ENCODE assay signal across 16 mouse cellular contexts in genomic region chr11:96421517-96422265, GRCm38 (mm10). TPM values are rescaled to one million over a fixed set of nuclear protein-coding genes. Genes with fewer than 3 reads are reported as not detected.
DNase-seq lines count a peak whose midpoint lies in the region; ATAC-seq and TF ChIP-seq lines count a peak whose summit lies in the region.
"Had no signal": no experiment of that assay in that cellular context is flagged by ENCODE, and none has a peak within 500 bp of the region (broad histone marks: within the 10 kb centered on the region; RNA-seq: fewer than 3 reads in every experiment).

No protein-coding gene starts in this region.

- no peak for DNase-seq in hindbrain, postnatal 0 days (ENCODE audit: low spot score)
- DNase-seq in lung, postnatal 0 days (ENCODE audit: low spot score) = no peak
- DNase-seq in limb, embryonic 14.5 days (ENCODE audit: low spot score) = peak; percentile 64
- DNase-seq in cerebellum, adult 11-12 months = no peak
- DNase-seq in spleen, postnatal 36 days (ENCODE audit: low spot score in 2 of 2) = no peak
- DNase-seq in spleen, postnatal 14 days (ENCODE audit: low spot score in 2 of 2) = no peak
- DNase-seq: adrenal gland, postnatal 25 days; lung, postnatal 4 days; right cerebral cortex, postnatal 4 days had no signal

- 56% methylated on average over 11 of the region's 11 CpGs for WGBS in hindbrain, embryonic 13.5 days
- WGBS in hindbrain, postnatal 0 days = 52% methylated on average over 11 of the region's 11 CpGs
- WGBS in lung, embryonic 16.5 days = 18% methylated on average over 11 of the region's 11 CpGs
- 24% methylated on average over 11 of the region's 11 CpGs for WGBS in lung, postnatal 0 days
- 11% methylated on average over 11 of the region's 11 CpGs for WGBS in limb, embryonic 14.5 days

- TF ChIP-seq EP300 in lung, postnatal 0 days (IDR thresholded peaks at IDR 0.05) = no peak

- no peak overlapping the region for H3K9ac ChIP-seq in hindbrain, embryonic 13.5 days
- no peak overlapping the region for H3K9ac ChIP-seq in hindbrain, postnatal 0 days (replicated peaks; ENCODE audit: low read length)
- H3K9ac ChIP-seq in lung, embryonic 16.5 days (ENCODE audit: low read length) = no peak overlapping the region
- no peak overlapping the region for H3K9ac ChIP-seq in lung, postnatal 0 days (replicated peaks; ENCODE audit: low read depth)
- no peak overlapping the region for H3K9ac ChIP-seq in limb, embryonic 14.5 days (ENCODE audit: low read depth, low read length, severe bottlenecking)

- TF ChIP-seq POLR2A in limb, embryonic 14.5 days (IDR thresholded peaks at IDR 0.05; ENCODE audit: borderline replicate concordance, extremely low read depth, insufficient read depth, insufficient read length) = no peak

- ATAC-seq in hindbrain, embryonic 13.5 days (ENCODE audit: low FRiP score) = no peak
- ATAC-seq in hindbrain, postnatal 0 days = no peak
- ATAC-seq in lung, embryonic 16.5 days (ENCODE audit: low read depth) = 0 out of 2 replicates have a peak, but pooled peaks have one; percentile 8
- ATAC-seq in lung, postnatal 0 days = no peak
- peak; percentile 81 for ATAC-seq in limb, embryonic 14.5 days (ENCODE audit: low FRiP score, low read depth)
- ATAC-seq: hindbrain, embryonic 16.5 days; midbrain, embryonic 16.5 days had no signal

- no peak for TF ChIP-seq CTCF in hindbrain, postnatal 0 days (IDR thresholded peaks at IDR 0.05; ENCODE audit: low read depth)
- TF ChIP-seq CTCF in lung, postnatal 0 days (IDR thresholded peaks at IDR 0.05) = no peak

- 0 out of 2 replicates have a peak overlapping the region, but pooled peaks have one; percentile 8 for H3K27ac ChIP-seq in hindbrain, embryonic 13.5 days
- H3K27ac ChIP-seq in hindbrain, postnatal 0 days = no peak overlapping the region
- no peak overlapping the region for H3K27ac ChIP-seq in lung, embryonic 16.5 days (ENCODE audit: low read length)
- no peak overlapping the region for H3K27ac ChIP-seq in lung, postnatal 0 days (ENCODE audit: low read length)
- no peak overlapping the region for H3K27ac ChIP-seq in limb, embryonic 14.5 days (replicated peaks; ENCODE audit: low read depth, low read length)
- H3K27ac ChIP-seq: layer of hippocampus, adult 2 months had no signal

- peaks cover 14% of the 10 kb centered on the region; the same call in 1 of the 2 replicates for H3K4me1 ChIP-seq in hindbrain, embryonic 13.5 days (replicated peaks)
- H3K4me1 ChIP-seq in hindbrain, postnatal 0 days (ENCODE audit: insufficient read depth, low read length) = peaks cover 4% of the 10 kb centered on the region; the same call in 1 of the 2 replicates
- peaks cover 16% of the 10 kb centered on the region for H3K4me1 ChIP-seq in lung, embryonic 16.5 days (replicated peaks; ENCODE audit: control insufficient read depth, insufficient read depth, low read length)
- peaks cover 7% of the 10 kb centered on the region; the same call in 1 of the 2 replicates for H3K4me1 ChIP-seq in lung, postnatal 0 days (ENCODE audit: insufficient read depth, low read depth, low read length)
- peaks cover 14% of the 10 kb centered on the region; the same call in 1 of the 2 replicates for H3K4me1 ChIP-seq in limb, embryonic 14.5 days (ENCODE audit: control insufficient read depth, insufficient read depth, low read length)

- H3K36me3 ChIP-seq in hindbrain, embryonic 13.5 days = no peaks in the 10 kb centered on the region
- no peaks in the 10 kb centered on the region for H3K36me3 ChIP-seq in hindbrain, postnatal 0 days (ENCODE audit: insufficient read depth, low read length)
- no peaks in the 10 kb centered on the region for H3K36me3 ChIP-seq in lung, embryonic 16.5 days (ENCODE audit: control insufficient read depth, insufficient read depth, low read length)
- H3K36me3 ChIP-seq in lung, postnatal 0 days (ENCODE audit: insufficient read depth, low read length) = no peaks in the 10 kb centered on the region
- no peaks in the 10 kb centered on the region for H3K36me3 ChIP-seq in limb, embryonic 14.5 days (ENCODE audit: control insufficient read depth, insufficient read depth, low read length)

- no peaks in the 10 kb centered on the region for H3K9me3 ChIP-seq in hindbrain, embryonic 13.5 days
- no peaks in the 10 kb centered on the region for H3K9me3 ChIP-seq in hindbrain, postnatal 0 days (ENCODE audit: low read length)
- no peaks in the 10 kb centered on the region for H3K9me3 ChIP-seq in lung, embryonic 16.5 days (ENCODE audit: control insufficient read depth, low read length)
- no peaks in the 10 kb centered on the region for H3K9me3 ChIP-seq in lung, postnatal 0 days (ENCODE audit: low read length)
- H3K9me3 ChIP-seq in limb, embryonic 14.5 days (ENCODE audit: control insufficient read depth, low read length) = no peaks in the 10 kb centered on the region

- H3K4me2 ChIP-seq in hindbrain, embryonic 13.5 days = no peak overlapping the region
- H3K4me2 ChIP-seq in hindbrain, postnatal 0 days (ENCODE audit: low read depth, low read length) = no peak overlapping the region
- no peak overlapping the region for H3K4me2 ChIP-seq in lung, embryonic 16.5 days (ENCODE audit: low read depth, low read length)
- no peak overlapping the region for H3K4me2 ChIP-seq in lung, postnatal 0 days (replicated peaks; ENCODE audit: low read depth, low read length)
- H3K4me2 ChIP-seq in limb, embryonic 14.5 days (replicated peaks; ENCODE audit: low read depth, low read length, severe bottlenecking) = no peak overlapping the region; the same call in 1 of the 2 replicates

- no peak overlapping the region for H3K4me3 ChIP-seq in hindbrain, embryonic 13.5 days
- no peak overlapping the region for H3K4me3 ChIP-seq in hindbrain, postnatal 0 days (ENCODE audit: low read length)
- H3K4me3 ChIP-seq in lung, embryonic 16.5 days (ENCODE audit: low read length) = no peak overlapping the region
- H3K4me3 ChIP-seq in lung, postnatal 0 days (ENCODE audit: low read depth, low read length) = no peak overlapping the region
- no peak overlapping the region for H3K4me3 ChIP-seq in limb, embryonic 14.5 days (replicated peaks; ENCODE audit: low read length)
- H3K4me3 ChIP-seq: layer of hippocampus, adult 2 months had no signal

- H3K27me3 ChIP-seq in hindbrain, embryonic 13.5 days = no peaks in the 10 kb centered on the region
- no peaks in the 10 kb centered on the region for H3K27me3 ChIP-seq in hindbrain, postnatal 0 days (ENCODE audit: insufficient read depth, low read length)
- no peaks in the 10 kb centered on the region for H3K27me3 ChIP-seq in lung, embryonic 16.5 days (ENCODE audit: control insufficient read depth, insufficient read depth, low read depth, low read length)
- no peaks in the 10 kb centered on the region for H3K27me3 ChIP-seq in lung, postnatal 0 days (replicated peaks; ENCODE audit: insufficient read depth, low read length)
- H3K27me3 ChIP-seq in limb, embryonic 14.5 days (ENCODE audit: control insufficient read depth, insufficient read depth, low read length) = no peaks in the 10 kb centered on the region; the same call in 1 of the 2 replicates

RNA-seq across cellular contexts. Expression of gene Skap1, which starts 42.7 kb away (rescaled TPM):
- 6.3 and 6.9 TPM in 2 replicates for polyA plus RNA-seq in hindbrain, embryonic 13.5 days (2015; fragmentation: Nextera tagmentation; extraction: Ambion mirVana)
- total RNA-seq in hindbrain, postnatal 0 days (2014; rRNA removed) = 0.83 and 2.5 TPM in 2 replicates
- polyA plus RNA-seq in hindbrain, postnatal 0 days (2015; fragmentation: Nextera tagmentation; extraction: Ambion mirVana) = 5.7 and 7.4 TPM in 2 replicates
- polyA plus RNA-seq in lung, embryonic 16.5 days (2015; fragmentation: Nextera tagmentation; extraction: Ambion mirVana) = 2.1 and 4.5 TPM in 2 replicates
- polyA plus RNA-seq in lung, postnatal 0 days (2015; fragmentation: Nextera tagmentation; extraction: Ambion mirVana) = 0.73 and 1.0 TPM in 2 replicates
- polyA plus RNA-seq in limb, embryonic 14.5 days (2012; rRNA removed) = 0.67 and 0.81 TPM in 2 replicates
- polyA plus RNA-seq in limb, embryonic 14.5 days (2014; fragmentation: Nextera tagmentation; extraction: Ambion mirVana) = 1.9 and 2.1 TPM in 2 replicates
- total RNA-seq: common myeloid progenitor, adult 5-6 weeks had no signal

RNA-seq across cellular contexts. Expression of gene Hoxb1, which starts 56.1 kb away (rescaled TPM):
- polyA plus RNA-seq in hindbrain, embryonic 13.5 days (2015; fragmentation: Nextera tagmentation; extraction: Ambion mirVana) = 0.30 and 0.74 TPM in 2 replicates
- 0.21 TPM in 1 of 2 replicates, not detected in the other for total RNA-seq in hindbrain, postnatal 0 days (2014; rRNA removed)
- polyA plus RNA-seq in hindbrain, postnatal 0 days (2015; fragmentation: Nextera tagmentation; extraction: Ambion mirVana) = 0.08 and 0.24 TPM in 2 replicates
- 0.18 TPM in 1 of 2 replicates, not detected in the other for polyA plus RNA-seq in lung, embryonic 16.5 days (2015; fragmentation: Nextera tagmentation; extraction: Ambion mirVana)
- not detected in 2 replicates for polyA plus RNA-seq in lung, postnatal 0 days (2015; fragmentation: Nextera tagmentation; extraction: Ambion mirVana)
- polyA plus RNA-seq in limb, embryonic 14.5 days (2012; rRNA removed) = 0.11 TPM in 1 of 2 replicates, not detected in the other
- polyA plus RNA-seq in limb, embryonic 14.5 days (2014; fragmentation: Nextera tagmentation; extraction: Ambion mirVana) = not detected in 2 replicates
- total RNA-seq: adrenal gland, postnatal 25 days; common myeloid progenitor, adult 5-6 weeks; layer of hippocampus, adult 2 months had no signal
- polyA plus RNA-seq: heart, postnatal 0 days; midbrain, embryonic 16.5 days had no signal

Comparison
In these comparisons a context has a peak if more than half of its experiments do, and no peak if none do; other contexts are left out.
1. ATAC-seq: peak in lung, embryonic 16.5 days (single experiment) and limb, embryonic 14.5 days (single experiment); none in hindbrain, embryonic 13.5 days (single experiment), hindbrain, postnatal 0 days (single experiment) and lung, postnatal 0 days (single experiment).